Mouse (Mus musculus) lung, postnatal 0 days (tissue): ENCODE measurements around the gene Ccdc106. TPM values are rescaled to one million over a fixed set of nuclear protein-coding genes. Genes with fewer than 3 reads are reported as not detected.
A peak's percentile ranks its signal among the peaks of the same experiment; 100 is the strongest.

Source experiments
- ATAC-seq: fragments of 200-750 bp; cut with Nextera tagmentation; 2 replicates; pipeline ENCODE4 v1.8.0; 2017; ENCODE audit warnings: moderate library complexity
- DNase-seq: peaks from one replicate; pipeline ENCODE4 v3.0.0-alpha.2; 2016; ENCODE audit warnings: low spot score
- H3K27ac ChIP-seq: fragments of 300-500 bp; sonication (generic); 2 replicates; pipeline ENCODE4 v1.5.1; 2014; ENCODE audit warnings: antibody characterized with exemption, mild to moderate bottlenecking, low read length, mixed read lengths
- H3K27me3 ChIP-seq: fragments of 300-500 bp; sonication (generic); replicated peaks from 2 replicates; pipeline ENCODE4 v1.6.1; 2014; ENCODE audit warnings: low read length, mixed read lengths; ENCODE audit not compliant: insufficient read depth
- H3K36me3 ChIP-seq: fragments of 300-500 bp; sonication (generic); 2 replicates; pipeline ENCODE4 v1.6.1; 2014; ENCODE audit warnings: low read length, mixed read lengths; ENCODE audit not compliant: insufficient read depth
- H3K4me1 ChIP-seq: fragments of 300-500 bp; sonication (generic); 2 replicates; pipeline ENCODE4 v1.6.1; 2014; ENCODE audit warnings: antibody characterized with exemption, low read depth, low read length, mixed read lengths; ENCODE audit not compliant: insufficient read depth
- H3K4me2 ChIP-seq: fragments of 300-500 bp; sonication (generic); replicated peaks from 2 replicates; pipeline ENCODE4 v1.6.1; 2014; ENCODE audit warnings: low read depth, mild to moderate bottlenecking, low read length, moderate library complexity, mixed read lengths
- H3K4me3 ChIP-seq: fragments of 300-500 bp; sonication (generic); 2 replicates; pipeline ENCODE4 v1.5.1; 2014; ENCODE audit warnings: low read depth, low read length
- H3K9ac ChIP-seq: fragments of 300-500 bp; sonication (generic); replicated peaks from 2 replicates; pipeline ENCODE4 v1.6.1; 2014; ENCODE audit warnings: low read depth, mild to moderate bottlenecking
- H3K9me3 ChIP-seq: fragments of 300-500 bp; sonication (generic); 2 replicates; pipeline ENCODE4 v1.6.1; 2016; ENCODE audit warnings: low read length, mixed read lengths
- CTCF ChIP-seq: IDR thresholded peaks from 2 replicates; pipeline ENCODE4 v1.5.1; 2016; ENCODE audit warnings: antibody characterized with exemption, mild to moderate bottlenecking
- EP300 ChIP-seq: IDR thresholded peaks from 2 replicates; pipeline ENCODE4 v1.6.1; 2016; ENCODE audit warnings: antibody characterized with exemption, mild to moderate bottlenecking, control low read depth
- WGBS: fragments of 180-500 bp; shearing (Covaris S2); extraction: QIAGEN DNeasy Blood & Tissue Kit; methylation state at CpG from one replicate; pipeline ENCODE4 v1.1.7; 2014; 5-methylcytosine and 5-hydroxymethylcytosine counted together
- polyA plus RNA-seq: library from polyadenylated mRNA; unstranded; fragments of >200 nt; fragmentation: Nextera tagmentation; extraction: Ambion mirVana; gene quantifications from 2 replicates; pipeline ENCODE4 v1.2.1, GENCODE M21; 2015

Ccdc106 gene
- polyA plus RNA-seq: 0.42 and 1.2 TPM in 2 replicates

DNA sequence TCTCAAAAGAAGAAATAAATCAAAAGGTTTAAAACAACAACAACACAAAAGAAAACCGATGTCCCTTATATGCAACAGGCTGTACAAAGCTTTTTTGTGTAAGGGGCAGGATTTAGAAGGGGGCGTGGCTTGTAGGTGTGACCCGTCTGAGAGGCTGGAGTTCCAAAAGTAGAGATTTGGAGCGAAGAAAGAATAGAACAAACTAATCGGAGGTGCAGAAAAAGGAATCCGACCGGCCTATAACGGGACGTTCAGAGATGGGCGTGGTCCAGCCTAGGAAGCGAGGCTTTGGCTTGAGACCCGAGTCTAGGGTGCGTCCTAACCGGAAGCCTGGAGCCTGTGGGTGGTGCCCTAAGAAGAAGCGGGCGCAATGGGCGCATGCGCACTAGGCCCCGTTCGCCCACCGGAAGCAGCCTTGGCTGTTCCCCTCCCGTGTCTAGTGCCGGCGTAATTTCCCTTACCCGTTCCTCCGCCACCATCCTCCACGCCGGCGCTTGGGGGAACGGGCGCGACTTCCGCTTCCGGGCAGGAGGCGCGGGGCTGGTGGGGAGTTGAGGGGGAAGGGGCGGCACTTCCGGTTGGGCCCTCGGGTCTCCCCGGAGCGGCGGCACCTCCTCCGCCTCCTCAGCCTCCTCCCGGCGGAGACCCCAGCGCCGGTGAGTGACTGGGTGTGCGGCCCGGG lies at the start of gene Ccdc106, which contains the start of gene Zfp865:
TSS of gene Ccdc106 (plus strand) at position 554 of the 682 bp plus-strand sequence.
TSS of gene Zfp865 (plus strand) at position 377 of the 682 bp plus-strand sequence.
- Histone ChIP-seq H3K27me3 (no peaks in the 10 kb centered on the region), H3K4me3 (peak within 1 kb of the TSS; percentile 84), H3K4me2 (peak within 1 kb of the TSS; percentile 73), H3K9me3 (no peaks in the 10 kb centered on the region), H3K4me1 (0 out of 2 replicates have a peak, but pooled peaks cover 4% of the 10 kb centered on the region), H3K9ac (peak within 1 kb of the TSS; percentile 96), H3K27ac (peak within 1 kb of the TSS; percentile 98), H3K36me3 (no peaks in the 10 kb centered on the region)
- peak; percentile 88 for ATAC-seq
- 0 out of 2 replicates have a peak, but pooled peaks have one; percentile 9 for TF ChIP-seq EP300
- no peak for TF ChIP-seq CTCF
- peak; percentile 99 for DNase-seq
- under 1% methylated on average over 40 of the region's 49 CpGs for WGBS

DNA sequence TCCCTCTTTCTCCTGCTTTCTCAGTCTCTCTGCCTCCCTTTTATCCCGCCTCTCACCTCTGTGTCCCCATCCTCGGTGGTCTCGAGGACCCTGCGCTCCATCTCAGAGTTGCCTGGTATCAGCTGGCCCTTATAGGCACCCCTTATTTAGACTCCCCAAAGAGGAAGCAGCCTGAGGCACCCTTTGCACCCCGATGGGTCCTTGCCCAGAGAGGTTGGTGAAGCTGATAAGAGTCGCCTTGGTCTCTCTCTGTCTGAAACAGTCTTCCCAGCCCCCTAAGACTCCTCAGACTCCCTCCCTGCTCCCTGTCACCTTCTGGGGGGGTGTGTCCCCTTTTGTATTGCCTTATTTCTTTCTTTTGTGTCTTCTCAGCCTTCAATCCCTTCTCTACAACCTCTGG lies 49.3 kb upstream of the Ccdc106 start, which contains the start of gene Sbk3:
TSS of gene Sbk3 (minus strand) at position 101 of the 400 bp plus-strand sequence.
- ATAC-seq (no peak), DNase-seq (no peak)
- peak within 1 kb of the TSS; percentile 84 for H3K27ac ChIP-seq
- TF ChIP-seq EP300: no peak
- H3K4me3 ChIP-seq: no peak within 1 kb of the TSS
- no peak within 1 kb of the TSS for H3K4me2 ChIP-seq
- no peaks in the 10 kb centered on the region for H3K36me3 ChIP-seq
- no peak within 1 kb of the TSS for H3K9ac ChIP-seq
- WGBS: 34% methylated on average over 6 of the region's 6 CpGs
- no peaks in the 10 kb centered on the region for H3K4me1 ChIP-seq
- no peaks in the 10 kb centered on the region for H3K27me3 ChIP-seq
- H3K9me3 ChIP-seq: no peaks in the 10 kb centered on the region

DNA sequence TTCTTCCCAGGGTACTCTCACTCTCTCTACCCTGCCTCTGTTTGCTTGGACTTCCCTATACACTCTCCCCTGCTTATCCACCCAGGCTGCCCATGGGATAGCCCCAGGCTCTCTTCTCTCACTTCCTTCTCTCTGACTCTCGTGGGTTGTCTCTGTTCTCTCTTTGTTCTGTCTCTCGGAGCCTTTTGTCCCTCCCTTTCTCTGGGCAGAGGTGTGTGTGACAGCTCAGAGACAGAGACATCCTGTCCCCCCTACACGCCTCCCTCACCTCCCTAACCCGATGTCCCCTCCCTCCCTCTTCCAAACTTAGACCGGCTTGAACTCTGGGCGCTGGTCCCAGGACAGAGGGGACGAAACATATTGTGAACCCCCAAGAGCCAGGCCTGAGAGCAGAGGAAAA lies 48.6 kb upstream of the Ccdc106 start:
- no peaks in the 10 kb centered on the region for H3K27me3 ChIP-seq
- peak; percentile 71 for TF ChIP-seq EP300
- no peak for TF ChIP-seq CTCF
- H3K9ac ChIP-seq: no peak overlapping the region
- no peaks in the 10 kb centered on the region for H3K9me3 ChIP-seq
- no peak overlapping the region for H3K4me3 ChIP-seq
- peak overlapping the region; percentile 84 for H3K27ac ChIP-seq
- DNase-seq (peak; percentile 88), ATAC-seq (peak; percentile 85)
- H3K4me1 ChIP-seq: no peaks in the 10 kb centered on the region
- WGBS: 13% methylated on average over 7 of the region's 7 CpGs
- H3K36me3 ChIP-seq: no peaks in the 10 kb centered on the region
- no peak overlapping the region for H3K4me2 ChIP-seq

DNA sequence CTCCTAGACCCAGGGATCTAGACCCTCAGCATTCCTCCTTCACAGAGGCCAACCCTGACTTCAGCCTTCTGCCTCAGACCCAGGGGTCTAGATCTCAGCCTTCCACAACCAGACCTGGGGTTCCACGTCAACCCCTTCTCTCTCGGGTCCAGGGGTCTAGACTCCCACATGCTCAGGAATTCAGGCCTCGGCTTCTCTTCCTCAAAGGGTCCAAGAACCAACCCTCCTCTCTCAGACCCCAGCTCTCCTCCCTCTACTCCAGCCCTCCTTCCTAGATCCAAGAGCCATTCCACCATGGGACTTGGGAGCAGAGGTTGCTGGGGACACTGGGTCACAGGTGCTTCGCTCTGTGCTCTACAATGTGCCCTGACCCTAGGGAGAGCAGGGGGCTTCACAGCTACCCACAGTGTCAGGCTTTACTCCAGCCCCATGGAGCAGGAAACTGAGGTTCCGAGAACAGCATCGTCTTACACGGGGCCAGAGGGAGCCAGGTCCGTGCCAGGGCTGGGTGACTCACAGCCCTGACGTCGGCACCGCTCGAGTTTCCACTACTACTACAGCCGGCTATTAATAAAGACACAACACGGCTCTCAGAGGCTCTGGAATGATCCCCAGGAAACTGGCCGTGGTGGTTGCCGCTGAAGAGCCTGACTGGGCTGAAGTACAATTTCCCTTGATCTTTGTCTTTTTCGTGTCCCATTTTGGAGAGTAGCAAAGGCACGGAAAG lies 47.9 kb upstream of the Ccdc106 start:
- no peaks in the 10 kb centered on the region for H3K36me3 ChIP-seq
- no peak overlapping the region for H3K9ac ChIP-seq
- TF ChIP-seq EP300 (no peak), CTCF (no peak)
- DNase-seq (peak; percentile 72), ATAC-seq (peak; percentile 83)
- no peaks in the 10 kb centered on the region for H3K4me1 ChIP-seq
- WGBS: 45% methylated on average over 18 of the region's 18 CpGs
- no peak overlapping the region for H3K4me3 ChIP-seq
- no peaks in the 10 kb centered on the region for H3K27me3 ChIP-seq
- peak overlapping the region; percentile 84 for H3K27ac ChIP-seq
- H3K4me2 ChIP-seq: no peak overlapping the region
- no peaks in the 10 kb centered on the region for H3K9me3 ChIP-seq

DNA sequence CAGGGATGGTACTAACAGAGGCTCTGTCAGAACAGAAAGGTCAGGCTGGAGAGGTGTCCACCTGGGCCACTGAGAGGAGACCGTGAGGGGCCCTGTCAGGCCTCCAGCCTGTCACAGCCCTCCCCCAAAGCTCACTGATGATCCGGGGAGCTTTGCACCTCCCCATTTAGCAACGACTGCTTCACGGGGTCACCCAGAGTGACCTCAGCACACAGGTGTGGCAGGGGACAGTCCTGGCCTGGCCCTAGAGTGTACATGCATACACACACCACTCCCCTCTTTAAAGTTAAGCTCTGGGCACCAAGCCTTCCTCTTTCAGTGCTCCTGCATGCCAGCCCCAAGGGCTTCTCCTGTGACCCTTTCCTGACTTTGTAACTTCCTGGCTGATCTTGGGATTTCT lies 44.9 kb upstream of the Ccdc106 start:
- TF ChIP-seq CTCF (no peak), EP300 (no peak)
- Histone ChIP-seq H3K27me3 (no peaks in the 10 kb centered on the region), H3K27ac (no peak overlapping the region), H3K4me1 (no peaks in the 10 kb centered on the region), H3K4me2 (no peak overlapping the region), H3K9me3 (no peaks in the 10 kb centered on the region), H3K4me3 (no peak overlapping the region), H3K36me3 (no peaks in the 10 kb centered on the region), H3K9ac (no peak overlapping the region)
- WGBS: 41% methylated on average over 4 of the region's 4 CpGs
- ATAC-seq (no peak), DNase-seq (no peak)

DNA sequence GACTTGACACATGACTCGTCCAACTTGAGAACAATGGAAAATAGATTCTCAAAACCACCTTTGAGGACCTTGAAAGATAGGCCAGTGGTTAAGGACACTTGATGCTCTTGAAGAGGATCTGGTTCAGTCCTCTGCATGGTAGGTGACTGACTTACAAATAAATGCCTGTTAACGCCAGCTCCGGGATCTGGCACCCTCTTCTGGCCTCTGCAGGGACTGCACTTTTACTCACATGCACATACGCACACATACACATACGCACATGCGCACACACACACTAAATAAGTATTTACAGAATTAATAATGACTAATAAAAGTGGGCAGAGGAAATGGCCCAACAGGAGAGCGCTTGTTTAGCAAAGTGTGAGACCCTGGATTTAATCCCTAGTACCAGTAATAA lies 43.5 kb upstream of the Ccdc106 start:
- H3K9ac ChIP-seq: no peak overlapping the region
- no peaks in the 10 kb centered on the region for H3K36me3 ChIP-seq
- no peaks in the 10 kb centered on the region for H3K9me3 ChIP-seq
- TF ChIP-seq CTCF (peak; percentile 36), EP300 (no peak)
- no peak for DNase-seq
- no peaks in the 10 kb centered on the region for H3K4me1 ChIP-seq
- WGBS: 85% methylated on average over 7 of the region's 7 CpGs
- H3K27ac ChIP-seq: no peak overlapping the region
- ATAC-seq: no peak
- H3K4me3 ChIP-seq: no peak overlapping the region
- no peak overlapping the region for H3K4me2 ChIP-seq
- H3K27me3 ChIP-seq: no peaks in the 10 kb centered on the region
